Mouse (Mus musculus): ENCODE data around the gene Catsper3. TPM values are rescaled to one million over a fixed set of nuclear protein-coding genes. Genes with fewer than 3 reads are reported as not detected.

The Catsper3 gene
- total RNA-seq, 2 experiments from 2014 or later, result 0.38 TPM; not detected in 1

DNA sequence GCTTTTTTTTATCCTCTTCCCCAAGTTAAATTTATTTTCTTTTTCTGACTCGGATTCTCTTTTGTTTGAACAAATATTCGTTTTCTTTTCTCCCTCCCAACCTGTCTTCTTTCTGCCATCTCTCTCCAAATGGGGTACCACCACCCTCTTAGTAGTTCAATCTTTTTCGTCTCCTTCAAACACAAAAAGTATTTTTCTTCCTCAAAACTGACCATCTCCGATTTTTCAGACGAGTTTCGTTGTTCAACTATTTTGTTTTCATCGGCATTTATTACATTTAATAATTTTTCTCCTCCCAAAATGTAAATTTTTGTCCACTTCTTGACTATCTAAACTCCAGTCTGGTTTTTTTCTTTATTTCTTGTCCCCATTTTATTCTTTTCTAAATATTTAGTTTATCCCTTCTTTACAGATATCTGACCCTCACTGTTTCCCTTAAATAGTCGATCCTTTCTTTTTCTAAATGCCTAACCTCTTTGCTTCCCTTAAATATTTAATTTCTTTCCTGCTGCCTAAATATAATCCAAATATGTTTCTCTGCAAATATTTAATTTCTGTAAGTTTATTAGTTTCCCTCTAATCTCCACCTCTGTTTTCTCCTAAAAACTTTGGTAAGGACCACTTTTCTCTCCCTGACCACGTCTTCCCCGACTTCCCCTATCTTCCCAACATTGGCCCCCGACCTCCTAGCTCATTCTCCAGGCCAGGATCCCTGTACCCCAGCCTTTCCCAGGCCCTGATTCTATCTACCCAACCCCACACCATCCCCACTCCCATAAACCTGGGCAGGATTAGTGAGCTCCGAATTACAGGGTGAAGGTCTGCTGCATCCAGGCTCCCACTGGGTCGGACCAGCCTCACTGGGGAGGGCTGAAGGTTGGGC is 42.7 kb downstream of the Catsper3 start:
- no peak for DNase-seq

DNA sequence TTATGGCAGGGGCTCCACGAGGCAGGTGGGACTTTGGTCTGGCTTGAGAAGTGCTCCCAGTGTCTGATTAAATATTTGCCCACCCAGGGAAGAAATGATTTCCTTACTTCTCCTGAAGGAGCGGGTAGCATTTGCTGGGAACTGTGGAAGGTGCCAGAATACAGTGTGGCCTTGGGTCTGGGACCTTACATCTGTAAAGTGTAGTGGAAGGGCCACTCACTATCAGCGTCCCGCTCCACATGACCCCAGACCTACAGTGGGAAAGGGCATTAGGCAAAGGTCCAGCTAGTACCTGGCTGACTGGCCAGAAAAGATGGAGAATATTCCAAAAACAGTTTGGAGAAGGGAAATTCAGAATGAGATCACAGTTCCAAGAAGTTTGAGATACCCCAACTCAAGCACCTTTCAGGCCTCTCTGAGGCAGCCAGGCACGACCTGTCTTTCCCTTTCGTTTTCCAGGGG is 43.3 kb downstream of the Catsper3 start:
- DNase-seq, result no peak

DNA sequence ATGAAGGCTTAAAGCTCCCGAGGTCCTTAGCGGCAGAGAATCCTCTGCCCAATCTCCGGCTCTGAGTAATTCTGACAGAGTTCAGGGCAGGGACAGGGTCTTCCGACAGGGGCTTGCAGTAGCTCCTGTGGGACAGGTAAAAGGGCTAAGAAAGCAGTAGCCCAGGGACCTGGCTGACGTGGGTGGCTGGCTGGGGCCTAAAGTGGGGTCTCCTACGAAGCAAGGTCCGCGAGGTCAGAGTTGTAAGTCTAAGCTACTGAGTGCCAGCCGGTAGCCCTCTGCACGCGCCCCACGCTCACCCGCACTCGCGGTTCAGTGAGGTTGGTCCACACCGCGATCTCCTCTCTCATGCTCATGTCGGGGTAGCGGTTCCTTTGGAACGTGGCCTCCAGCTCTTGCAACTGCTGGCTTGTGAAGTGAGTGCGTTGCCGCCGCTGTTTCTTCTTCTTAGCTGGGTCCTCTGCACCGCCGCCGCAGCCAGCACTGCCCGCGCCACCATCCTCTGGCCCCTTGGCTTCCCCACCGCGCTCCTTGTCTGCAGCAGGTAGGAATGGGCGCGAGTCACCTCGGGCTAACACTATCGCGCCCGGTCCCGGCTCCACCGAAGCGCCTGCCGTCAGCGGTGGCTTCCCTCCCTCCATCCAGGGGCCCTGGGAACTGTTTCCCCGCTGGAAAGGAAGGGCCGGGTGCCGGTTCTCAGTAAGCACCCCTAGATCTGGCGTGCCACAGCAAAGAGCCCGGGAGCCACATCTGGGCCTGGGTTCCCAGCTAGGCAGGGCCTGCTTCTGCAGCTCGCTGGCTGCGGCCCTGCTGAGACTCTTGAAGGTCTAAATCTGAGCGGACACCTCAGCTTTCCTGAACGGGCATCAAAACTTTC is 44.0 kb downstream of the Catsper3 start:
- DNase-seq, result no peak

DNA sequence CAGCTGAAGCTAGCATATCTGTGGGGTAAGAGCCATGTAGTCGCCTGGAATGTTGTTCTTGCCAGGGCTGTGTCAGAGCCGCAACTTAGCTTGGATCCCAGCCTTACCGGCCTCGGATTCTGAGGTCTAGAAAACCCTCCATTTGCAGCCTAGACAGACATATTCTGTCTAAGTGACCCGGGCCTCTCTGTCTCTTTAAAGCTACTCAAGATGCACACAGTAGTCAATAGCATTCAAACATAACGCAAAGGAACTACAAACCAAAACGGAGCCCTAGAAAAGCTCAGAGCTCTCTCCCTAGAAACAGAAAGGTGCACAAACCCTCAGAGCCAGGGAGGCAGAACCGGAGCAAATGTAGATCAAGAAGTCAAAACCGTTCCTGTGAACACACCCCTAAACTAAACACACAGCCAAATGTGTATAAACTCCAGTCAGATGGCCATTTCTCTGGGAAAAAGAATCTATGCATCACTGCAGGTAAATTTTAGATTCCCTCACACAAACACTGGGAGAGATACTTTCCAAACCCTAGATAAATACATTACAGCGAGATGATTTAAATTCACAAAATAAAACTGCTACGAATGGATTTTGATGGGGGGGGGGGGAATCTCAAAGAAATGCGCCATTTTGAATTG is 44.8 kb downstream of the Catsper3 start:
- no peak for DNase-seq

DNA sequence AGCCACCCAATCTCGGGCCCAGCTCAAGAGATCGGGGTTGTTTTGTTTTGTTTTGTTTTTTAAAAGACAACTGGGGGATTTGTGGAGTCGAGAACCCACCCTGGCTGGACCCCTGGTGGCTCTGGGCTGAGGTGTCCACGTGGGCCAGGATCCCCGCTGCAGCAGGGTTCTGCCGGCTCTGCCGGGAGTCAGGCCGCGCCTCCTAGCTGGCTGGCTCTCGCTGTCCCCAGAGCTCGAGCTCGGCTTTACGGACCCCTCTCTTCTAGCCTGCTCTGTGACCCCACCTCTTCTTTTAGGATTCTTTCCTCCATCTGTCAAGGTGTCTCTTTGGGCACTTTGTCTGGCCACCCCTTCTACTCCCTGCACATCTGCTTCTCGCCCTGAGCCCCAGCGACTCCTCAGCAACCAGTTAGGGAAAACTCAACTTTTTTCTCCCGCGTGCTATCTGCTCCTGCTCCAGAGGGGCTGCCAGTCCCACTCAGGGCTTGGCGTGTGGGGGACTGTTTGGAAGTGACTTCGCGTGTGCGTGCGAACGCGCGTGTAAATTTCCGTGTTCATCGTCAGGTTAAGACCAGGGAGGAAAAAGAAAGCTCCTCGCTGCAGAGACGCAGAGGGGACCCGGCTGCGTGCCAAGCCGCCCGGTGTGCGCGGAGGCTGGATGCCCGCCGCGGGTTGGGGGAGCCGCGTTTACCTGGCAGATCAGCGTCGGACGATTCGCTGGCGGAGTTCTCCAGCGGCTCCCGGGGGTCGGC is 45.9 kb downstream of the Catsper3 start:
- DNase-seq, result no peak

DNA sequence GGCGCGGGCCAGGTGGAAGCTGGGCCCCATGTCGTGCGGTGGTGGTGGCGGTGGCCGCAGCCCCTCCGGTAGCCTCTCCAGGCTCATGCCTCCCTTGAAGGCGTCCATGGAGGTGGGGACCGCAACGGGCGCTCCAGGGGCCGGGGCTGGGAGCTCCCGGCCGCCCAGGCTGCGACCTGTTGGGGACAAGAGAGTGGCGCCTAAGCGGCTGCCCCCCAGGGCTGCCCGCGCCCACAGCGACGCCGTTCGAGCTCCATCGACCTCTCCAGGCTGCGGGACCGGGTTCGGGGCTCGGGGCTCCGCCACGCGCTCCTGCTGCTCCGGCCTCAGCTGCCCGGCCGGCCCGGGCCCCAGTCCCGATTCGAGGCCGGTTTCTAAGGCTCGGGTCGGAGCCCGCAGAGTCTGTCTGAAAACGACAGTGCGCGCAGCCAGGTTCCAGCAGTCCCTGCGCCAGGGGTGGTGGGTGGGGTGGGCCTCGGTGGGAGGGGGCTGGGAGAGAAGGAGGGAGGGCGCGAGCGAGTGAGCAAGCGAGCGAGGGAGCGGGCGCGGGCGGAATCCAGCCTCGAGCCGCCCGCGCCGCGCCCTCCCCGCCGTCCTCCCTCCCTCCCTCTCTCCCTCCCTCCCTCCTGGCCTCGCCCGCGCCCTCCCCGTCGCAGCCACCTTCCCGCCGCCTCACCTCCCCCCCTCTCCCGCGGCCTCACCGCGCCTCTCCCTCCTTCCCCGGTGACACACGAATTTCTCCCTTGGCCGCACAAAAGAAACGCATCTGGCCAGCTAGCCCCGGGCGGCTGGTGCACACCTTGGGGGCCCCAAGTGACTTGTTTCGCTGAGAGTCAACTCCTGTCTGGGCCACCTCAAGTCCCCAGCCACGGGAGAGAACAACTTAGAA is 46.7 kb downstream of the Catsper3 start:
- no peak for DNase-seq

DNA sequence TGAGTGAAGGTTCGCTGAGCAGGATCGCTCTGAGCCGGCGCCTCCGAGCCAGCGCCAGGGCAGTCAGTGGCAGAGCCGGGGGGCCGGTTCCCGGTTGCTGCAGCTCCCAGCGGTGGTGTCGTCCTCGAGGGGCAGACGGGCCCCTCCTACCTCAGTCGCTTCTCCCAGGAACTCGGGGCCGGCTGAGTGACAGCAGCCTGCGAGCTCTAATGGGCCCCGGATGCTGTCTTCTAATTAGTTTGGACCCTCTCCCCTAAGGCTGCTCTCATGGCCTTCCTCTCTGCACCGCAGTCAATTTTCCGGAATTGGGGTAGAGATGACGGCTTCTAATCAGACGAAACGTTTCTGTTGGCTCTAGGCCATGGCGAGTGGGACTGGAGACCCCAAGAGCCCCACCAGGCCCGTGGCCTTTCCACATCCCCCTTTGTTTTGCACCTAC is 47.4 kb downstream of the Catsper3 start:
- DNase-seq, result no peak

DNA sequence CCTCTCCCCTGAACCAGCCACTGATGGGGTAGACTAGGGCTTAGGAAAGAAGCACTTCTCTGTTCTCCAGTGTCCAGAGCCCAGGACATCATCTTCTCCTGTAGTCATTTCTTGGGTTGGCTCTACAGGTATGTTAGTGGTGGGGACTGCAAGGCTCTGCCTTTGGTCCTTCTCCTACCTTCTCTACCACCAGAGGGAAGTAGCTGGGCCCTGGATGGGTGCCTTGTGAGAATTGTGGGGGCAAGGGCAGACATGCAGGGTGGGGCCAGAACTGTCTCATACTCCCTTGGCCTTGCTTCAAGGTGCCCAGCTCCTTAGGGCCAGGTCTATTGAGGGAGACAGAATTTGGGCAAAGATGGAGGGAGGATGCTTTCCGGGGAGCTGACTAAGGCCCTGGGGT is 48.2 kb downstream of the Catsper3 start:
- DNase-seq, result no peak

DNA sequence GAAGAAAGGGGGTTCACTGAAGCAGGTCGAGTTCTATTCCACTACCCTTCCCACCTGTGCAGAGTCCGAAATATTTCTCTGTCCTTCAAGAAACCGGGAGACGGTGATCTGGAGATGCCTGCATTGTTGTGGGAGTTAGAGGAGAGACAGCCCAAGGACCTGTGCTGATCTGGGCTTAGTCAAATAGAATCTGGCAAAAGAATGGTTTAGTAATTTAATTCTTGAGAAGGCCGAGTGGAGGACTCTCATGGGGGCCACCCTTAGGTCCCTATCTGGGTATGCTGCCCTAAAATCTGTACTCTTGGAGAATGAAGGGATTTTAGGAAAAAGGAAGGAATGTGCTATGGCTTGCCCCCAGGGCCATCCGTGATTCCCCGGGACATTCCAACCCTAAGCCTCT is 49.6 kb downstream of the Catsper3 start:
- no peak for DNase-seq

DNA sequence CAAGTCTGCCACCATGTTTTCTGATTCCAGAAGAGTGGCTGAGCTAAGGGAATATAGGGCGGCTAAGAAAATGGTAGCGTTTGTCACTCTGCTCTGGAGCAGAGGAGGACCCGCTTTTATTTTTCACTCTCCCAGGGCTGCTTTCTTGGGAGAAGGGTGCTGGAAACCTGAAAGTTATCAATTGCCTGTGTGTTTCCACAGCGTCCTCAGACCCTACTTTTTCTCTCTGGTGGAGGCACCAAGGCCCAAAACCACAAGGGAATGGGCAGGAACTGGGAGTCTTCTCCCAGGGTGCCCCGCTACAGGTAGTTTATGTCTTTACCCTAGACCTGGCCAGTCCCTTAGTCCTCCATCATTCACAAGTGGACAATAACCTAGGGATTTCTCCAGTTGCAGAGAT is 50.3 kb downstream of the Catsper3 start:
- no peak for DNase-seq

DNA sequence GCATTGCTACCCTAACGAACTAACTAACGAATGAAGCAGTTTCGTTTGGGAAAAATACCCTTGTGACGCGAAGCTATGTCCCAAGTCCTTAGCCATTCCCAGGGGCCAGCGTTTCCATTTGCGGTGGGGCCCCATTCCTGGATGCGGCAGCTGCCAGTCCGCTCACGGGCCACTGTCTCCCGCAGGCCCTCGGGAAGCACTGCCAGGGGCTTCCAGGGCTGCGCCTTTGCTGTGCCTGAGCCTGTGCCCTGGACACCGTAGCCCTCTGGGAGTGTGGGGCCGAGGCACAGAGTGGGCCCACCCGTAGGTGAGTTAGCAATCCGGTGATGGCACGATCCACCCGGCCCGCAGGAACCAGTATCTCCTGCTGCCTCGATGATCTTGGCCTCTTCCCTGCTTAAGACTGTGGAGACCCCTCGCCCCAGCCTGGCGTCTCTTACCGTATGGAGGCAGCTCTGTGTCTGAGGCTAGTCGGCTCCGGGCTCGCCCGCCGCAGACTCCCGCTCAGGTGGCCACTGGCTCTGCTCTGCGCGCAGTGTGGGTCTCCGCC is 51.3 kb downstream of the Catsper3 start:
- DNase-seq, result no peak

DNA sequence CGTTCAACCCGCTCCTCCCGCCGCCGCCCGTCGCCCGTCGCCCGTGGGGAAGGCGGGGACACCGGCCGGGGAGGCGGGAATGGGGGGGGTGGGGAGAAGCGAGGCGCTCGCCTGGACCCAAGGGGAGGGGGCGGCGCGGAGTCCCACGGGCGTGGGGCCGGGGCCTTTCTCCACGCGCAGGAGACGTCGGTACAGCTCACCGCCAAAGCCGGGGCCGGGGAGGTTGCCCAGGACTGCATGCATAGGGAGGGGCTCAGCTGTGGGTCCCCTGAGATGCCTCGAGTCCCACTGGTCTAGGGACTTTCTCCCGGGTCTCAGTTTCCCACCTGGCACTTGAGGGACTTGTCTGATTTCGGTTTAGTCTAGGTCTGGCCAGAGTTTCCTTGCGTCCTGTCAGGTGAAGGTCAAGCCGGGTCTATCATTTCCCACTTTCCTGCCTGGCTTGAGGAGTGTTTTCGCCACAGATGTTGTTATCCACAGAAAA is 51.8 kb downstream of the Catsper3 start, which contains the start of gene Pitx1:
Gene Pitx1, minus strand, starts transcription at position 51 of the 484 bp plus-strand sequence.
- no peak for DNase-seq

DNA sequence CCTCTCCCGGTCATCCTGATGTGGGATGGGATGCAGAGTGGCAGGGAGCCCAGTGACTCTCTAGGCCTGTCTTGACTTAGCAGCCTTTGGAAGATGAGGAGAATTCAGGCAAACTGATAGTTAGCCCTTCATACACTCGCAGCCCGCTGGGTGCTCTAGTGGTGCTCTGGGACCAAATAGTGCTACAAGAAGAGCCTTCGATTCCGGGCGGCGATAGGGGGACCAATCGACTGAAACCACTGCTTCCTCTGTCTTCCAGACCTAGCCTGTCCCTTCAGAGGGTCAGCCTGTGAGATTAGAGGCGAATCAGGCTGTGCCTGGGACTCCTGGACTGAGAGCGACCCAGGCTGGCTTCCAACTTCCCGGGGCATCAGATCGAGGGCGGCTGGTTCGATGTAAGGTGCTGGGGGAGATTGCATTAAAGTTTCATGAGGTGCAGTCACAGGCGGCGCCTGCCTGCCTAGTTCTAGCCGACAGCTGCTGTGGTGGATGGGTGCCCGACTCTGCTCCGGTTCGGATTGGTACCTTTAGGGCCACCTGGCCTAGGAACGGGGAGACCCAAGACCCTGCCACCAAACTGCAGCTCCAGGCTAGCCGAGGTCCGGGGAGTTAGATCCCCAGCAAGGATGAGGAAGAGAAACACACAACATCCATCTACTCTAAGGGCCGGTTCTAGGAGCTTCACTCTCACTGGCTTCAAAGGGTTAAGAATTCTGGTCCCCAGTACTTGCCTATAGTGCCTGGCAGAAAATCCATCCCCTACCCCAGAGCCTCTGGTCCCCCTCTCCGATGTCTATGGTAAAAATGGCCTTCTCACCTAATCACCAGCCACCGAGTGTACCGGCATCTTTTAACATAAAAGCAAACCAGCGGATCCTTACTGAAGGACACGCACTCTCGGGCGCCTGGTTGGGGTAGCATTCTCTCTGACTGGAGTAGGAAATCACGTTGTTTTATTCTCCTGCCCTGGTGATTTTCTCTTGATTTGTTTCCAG is 52.7 kb downstream of the Catsper3 start:
- no peak for DNase-seq

DNA sequence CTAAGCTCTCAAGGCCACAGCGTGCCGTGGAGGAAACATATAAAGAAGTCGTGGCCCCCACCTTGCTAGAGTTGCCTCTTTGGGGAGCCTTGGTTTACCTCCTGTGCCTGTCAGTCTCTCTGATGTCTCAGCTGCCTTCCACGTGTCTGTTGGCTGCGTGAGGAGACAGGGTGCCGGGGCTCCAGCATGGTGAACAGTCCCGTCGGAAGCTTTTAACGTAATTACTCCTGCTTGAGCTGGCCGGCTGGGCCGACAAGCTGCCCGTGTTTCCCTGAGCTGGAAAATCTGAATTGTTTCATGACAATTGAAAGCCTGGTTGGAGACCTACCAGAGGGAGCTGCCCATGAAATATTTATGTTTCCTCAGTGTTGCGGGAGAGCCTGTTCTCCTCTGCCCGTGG is 55.9 kb downstream of the Catsper3 start:
- no peak for DNase-seq

DNA sequence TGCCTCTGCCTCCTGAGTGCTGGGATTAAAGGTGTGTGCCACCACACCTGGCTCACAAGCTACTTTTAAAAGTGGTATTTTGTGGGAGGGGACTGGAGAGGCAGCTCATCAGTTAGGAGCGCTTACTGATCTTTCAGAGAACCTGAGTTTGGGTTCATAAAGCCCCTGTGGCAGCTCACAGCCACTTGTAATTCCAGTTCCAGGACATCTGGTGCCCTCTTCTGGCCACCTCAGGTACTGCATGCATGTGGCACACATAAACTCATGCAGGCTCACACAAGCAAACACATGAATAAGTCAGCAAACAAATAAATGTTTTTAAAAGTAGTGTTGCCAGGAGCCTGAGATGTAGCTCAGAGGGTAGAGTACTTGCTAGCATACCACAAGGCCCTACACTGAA is 59.3 kb downstream of the Catsper3 start:
- DNase-seq, result no peak

DNA sequence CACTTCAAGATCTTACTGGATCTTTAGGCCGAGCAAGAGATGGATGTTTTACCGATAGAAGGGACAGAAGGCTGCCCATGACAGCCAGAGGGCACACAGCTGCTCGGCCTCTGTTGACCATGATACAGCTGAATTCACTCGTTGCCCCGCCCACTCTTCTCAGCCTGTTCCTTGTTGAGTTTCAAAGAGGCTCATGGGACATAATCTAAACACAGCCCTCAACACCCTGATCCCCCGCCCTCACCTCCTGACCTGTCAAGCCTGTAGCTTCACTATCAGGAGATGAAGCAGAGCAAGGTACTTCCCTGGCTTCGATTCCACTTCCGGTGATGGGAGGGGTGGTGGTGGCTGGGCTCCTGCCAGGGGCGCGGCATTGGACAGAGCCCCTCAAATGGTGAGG is 63.4 kb downstream of the Catsper3 start:
- no peak for DNase-seq

DNA sequence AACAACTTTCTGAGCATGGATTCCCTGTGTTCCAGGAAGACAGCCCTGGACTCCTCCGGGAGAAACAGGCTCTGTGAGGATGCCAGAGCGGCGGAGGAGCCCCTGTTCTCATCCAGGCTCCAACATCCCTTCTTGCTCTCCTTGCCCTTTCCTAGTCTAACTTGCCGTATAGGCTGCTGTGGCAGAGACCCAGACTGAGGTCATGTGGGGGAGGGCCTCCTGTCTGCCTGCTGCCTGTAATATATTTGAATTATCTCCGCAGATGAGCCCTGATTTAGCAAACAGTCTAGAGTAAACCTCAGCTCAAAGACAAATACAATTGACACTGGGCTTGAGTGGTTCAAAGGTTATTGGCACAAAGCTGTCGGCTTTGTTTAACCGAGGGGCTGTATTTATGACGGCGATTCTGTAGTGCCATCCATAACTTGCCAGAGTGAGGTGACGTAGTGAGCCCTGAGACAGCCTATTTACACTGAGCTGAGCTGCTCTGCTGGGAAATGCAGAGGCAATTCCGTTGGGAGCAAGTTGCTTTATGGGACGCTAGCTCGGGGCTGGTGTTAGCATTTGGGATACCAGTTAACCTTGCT is 64.3 kb downstream of the Catsper3 start:
- no peak for DNase-seq

DNA sequence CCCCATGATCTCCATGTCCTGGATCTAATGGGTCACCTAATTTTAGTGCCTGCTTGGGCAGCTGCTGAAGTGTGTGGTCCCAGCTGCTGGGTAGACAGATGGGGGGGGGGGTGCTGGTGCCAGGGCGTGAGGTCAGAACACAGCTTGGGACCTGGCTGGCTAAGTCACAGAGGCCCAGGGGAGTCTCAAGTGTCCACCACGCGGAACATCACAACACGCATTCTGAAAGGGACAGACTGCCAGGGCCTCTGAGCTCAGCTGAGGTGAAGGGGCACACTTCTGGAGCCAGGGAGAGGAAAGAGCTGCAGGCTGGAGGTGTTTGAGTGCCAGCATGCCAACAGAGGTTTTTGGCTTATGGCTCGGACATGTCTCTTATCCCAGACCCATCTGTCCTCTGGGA is 66.4 kb downstream of the Catsper3 start:
- no peak for DNase-seq

DNA sequence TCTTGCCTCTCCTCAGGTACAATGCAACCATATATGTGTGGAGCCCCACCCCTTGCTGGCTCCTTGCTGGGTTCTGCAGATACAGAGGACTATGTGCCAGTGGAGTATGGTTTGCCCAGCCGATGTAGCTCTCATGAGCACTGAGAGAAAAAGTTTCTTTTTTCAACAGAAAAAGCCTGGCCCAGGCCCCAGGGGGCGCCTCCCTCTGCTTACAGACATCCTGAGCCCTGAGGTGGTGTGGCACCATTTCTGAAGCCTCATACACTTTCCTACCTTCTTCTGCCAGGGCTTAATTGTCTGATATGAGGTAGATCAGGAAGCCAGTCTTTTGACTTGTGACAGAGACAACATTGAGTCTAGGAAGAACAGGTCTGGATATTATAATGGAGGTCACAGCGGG is 67.8 kb downstream of the Catsper3 start:
- no peak for DNase-seq
